Mouse (Mus musculus) CD4-positive naive resting alpha-beta T cell, adult 57 days (primary cell): Measurements from ENCODE around the gene Pcdh17. TPM values are rescaled to one million over a fixed set of nuclear protein-coding genes. Genes with fewer than 3 reads are reported as not detected.

Experiments used
- total RNA-seq: library from RNA; stranded (reverse); gene quantifications from one replicate; pipeline ENCODE4 v1.2.4, GENCODE M21; 2023

Gene Pcdh17
- 0.35 TPM for total RNA-seq

GRCm38 (mm10) chr14:84443288-84443686, at the start of gene Pcdh17:
Gene Pcdh17, plus strand, starts transcription at chr14:84443563.

